Mouse (Mus musculus): Measurements from ENCODE around the gene Itgb6.
A peak's percentile ranks its signal among the peaks of the same experiment; 100 is the strongest.

The Itgb6 gene

GRCm38 (mm10) chr2:60722514-60722913 is at the start of gene Itgb6:
Gene Itgb6, minus strand, starts transcription at chr2:60722643.
- no peak for DNase-seq (ENCODE audit: low read depth, low spot score)

DNA sequence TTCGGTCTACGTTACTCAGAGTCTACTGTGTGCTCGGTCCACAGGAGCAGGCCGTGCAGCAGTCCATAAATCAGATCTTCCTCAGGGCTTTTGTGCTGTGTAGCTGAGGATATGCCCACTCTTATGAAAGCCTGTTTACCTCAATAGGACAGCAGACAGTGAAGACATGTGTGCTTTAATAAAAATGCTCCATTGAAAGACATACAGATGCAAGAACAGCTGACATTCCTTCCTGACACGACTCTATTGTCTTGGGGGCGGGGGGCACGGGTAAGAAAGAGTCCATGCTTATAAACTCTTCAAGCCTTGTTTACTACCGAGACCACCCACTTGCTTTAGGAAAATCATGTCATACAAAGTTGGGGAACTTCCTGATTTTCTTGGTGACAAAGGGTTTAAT is 44.0 kb upstream of the Itgb6 start:
- no peak for DNase-seq (ENCODE audit: low read depth, low spot score)

DNA sequence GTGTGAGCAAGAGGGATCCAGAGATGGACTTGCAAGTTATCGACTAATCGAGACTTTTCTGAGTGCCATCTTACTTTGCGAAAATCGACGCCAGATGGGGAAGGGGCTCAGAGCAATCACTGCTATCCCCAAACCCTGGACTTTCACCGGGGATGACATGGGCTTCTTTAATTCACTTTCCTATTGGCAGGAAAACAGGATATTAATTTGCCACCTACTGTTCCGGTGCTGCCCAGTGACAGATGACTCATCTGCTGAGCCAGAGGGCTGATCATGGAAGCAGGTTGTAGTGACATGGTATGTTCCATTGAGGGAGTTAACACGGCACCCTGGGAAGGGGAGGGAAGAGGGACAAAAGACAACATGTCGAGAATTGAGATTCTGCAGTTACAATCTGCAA is 33.8 kb upstream of the Itgb6 start:
- no peak for DNase-seq (ENCODE audit: low read depth, low spot score)

- no peak for DNase-seq (ENCODE audit: low read depth, low spot score)
Observed at GRCm38 (mm10) chr2:60755101-60755500, 32.7 kb upstream of the Itgb6 start.

GRCm38 (mm10) chr2:60751274-60751673 is 28.8 kb upstream of the Itgb6 start:
- no peak for DNase-seq (ENCODE audit: low read depth, low spot score)

- no peak for DNase-seq (ENCODE audit: low read depth, low spot score)
Observed at GRCm38 (mm10) chr2:60750591-60750990, 28.1 kb upstream of the Itgb6 start.

DNA sequence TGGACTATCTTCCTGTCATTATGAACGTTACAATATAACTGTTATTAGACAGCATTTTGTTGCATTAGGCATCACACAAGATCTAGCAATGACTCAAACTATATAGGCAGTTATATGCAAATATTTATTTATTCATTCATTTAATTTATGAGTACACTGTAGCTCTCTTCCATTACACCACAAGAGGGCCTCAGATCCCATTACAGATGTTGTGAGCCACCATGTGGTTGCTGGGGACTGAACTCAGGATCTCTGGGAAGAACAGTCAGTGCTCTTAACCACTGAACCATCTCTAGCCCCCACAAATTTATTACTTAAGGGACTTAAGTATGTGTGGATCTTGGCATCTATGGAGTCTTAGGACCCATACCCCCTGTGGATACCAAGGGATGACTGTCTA is 26.1 kb upstream of the Itgb6 start:
- DNase-seq (ENCODE audit: low read depth, low spot score), result no peak

DNA sequence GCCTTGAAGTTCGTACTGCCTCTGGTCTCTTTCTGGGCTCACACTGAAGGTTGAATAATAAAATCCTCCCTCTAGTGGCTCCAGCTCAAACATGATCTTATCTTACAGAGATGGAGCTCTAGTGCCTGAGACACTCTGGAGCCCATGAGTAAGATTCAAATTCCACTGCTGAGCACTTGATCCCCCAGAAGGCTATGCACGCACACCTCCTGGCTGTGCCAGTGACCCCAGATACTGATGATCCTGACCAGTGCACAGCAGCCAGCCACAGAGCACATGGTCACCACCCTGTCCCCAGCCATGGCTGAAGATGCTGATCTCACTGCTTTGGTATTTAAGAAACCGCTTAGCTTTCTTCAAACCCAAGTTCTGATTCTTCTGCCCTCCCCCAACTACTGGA is 25.1 kb upstream of the Itgb6 start:
- no peak for DNase-seq (ENCODE audit: low read depth, low spot score)

DNA sequence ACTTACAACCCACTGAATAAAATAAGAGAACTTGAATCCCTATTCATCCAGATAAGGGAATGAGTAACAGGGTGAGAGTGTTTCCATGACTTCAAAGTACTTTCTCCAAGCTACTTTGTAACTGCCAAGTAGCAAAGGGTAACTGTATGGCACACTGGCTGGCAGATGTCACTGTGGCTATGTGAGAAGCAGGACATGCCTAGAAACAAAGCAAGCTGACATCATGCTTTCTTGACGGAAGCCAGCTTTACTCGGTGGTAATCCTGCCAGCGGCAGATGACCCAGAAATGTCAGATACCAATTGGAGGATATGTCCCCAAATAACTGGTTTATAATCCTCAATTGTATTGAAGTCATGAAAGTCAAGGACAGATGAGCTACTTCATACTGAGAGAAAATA is 22.2 kb upstream of the Itgb6 start:
- no peak for DNase-seq (ENCODE audit: low read depth, low spot score)

- no peak for DNase-seq (ENCODE audit: low read depth, low spot score)
Observed at GRCm38 (mm10) chr2:60739389-60740137, 17.1 kb upstream of the Itgb6 start.

DNA sequence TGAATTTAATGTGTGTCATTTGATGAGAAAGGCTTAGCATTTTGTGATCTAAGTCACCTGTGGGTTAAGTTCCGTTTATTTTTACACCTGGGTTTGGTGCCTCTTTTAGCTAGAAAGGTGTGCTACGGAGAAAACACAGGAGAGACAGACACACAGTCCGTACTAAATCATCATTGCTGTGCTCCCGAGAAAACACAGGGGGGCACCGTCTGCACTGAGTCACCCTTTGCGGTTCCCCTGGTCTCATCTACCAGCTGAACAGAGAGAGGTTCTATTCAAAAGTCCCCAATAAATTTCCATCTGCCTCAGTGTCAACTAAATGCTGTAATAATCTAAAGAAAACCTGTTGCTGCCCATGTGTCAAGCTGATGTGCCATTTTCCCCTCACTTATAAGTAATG is 8.5 kb upstream of the Itgb6 start:
- no peak for DNase-seq (ENCODE audit: low read depth, low spot score)

DNA sequence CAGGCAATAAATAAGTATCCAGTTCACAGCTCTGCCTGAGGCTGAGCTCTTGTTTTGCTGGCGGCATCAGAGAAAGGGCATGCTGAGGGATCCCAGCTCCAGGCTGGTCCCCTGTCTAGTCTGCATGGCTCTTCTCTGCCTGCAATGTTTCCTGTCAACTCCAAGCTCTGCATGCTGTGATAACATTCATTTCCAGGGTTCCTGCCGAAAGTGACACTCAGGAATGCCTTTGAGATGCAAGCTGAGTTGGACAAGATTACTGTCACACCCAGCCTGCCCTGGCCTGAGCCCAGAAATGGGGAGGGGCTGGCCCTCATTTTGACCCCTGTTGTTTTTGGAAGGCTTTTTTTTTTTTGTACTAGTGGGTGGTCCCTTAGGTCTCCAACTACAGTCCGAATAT is 7.6 kb upstream of the Itgb6 start:
- DNase-seq (ENCODE audit: low read depth, low spot score), result no peak

- no peak for DNase-seq (ENCODE audit: low read depth, low spot score)
Observed at GRCm38 (mm10) chr2:60728902-60729585, 6.6 kb upstream of the Itgb6 start.

GRCm38 (mm10) chr2:60724660-60725059 is 2.2 kb upstream of the Itgb6 start:
- no peak for DNase-seq (ENCODE audit: low read depth, low spot score)

DNA sequence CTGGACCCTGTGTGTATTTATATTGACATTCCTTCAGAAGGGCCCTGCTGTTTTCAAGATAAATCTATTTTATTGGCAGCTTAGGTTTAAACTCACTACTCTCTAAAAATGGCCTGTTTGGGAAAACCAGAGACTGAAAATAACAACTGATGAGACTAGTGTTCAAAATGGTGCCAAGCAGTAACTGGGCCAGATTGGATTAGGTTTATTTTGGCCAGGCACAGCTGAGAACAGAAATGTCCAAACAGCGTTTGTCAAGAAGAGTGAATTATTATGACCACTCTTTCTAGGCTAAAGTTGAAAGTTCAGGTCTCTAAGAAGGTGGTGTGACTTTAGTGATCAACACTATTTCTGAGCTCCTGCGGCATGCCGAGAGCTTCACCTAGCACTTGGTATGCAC is 524 bp upstream of the Itgb6 start:
- no peak for DNase-seq (ENCODE audit: low read depth, low spot score)

- DNase-seq (ENCODE audit: low read depth, low spot score), result peak; percentile 46
Observed at GRCm38 (mm10) chr2:60720906-60721305, 1.5 kb downstream of the Itgb6 start.

DNA sequence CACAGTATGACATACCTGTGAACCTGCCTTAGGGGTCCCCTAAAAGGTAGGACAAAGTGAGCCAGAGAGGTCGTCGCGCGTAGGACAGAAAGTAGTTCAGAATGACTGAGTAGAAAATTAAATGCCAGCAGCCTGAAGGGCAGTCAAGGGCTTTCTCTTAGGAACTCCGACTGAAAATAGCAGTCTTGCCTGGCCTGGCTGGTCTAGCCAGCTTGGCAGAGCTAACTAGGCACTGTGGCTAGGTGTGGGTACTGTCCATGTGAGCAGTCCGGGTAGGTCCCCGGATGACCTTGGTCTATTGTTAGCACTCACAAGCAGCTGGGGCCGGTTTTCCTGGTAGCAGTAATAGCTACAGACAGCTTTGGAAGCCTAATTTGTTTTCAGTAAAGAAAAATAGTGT is 2.2 kb downstream of the Itgb6 start:
- DNase-seq (ENCODE audit: low read depth, low spot score), result no peak

GRCm38 (mm10) chr2:60717348-60717747 is 5.1 kb downstream of the Itgb6 start:
- no peak for DNase-seq (ENCODE audit: low read depth, low spot score)

DNA sequence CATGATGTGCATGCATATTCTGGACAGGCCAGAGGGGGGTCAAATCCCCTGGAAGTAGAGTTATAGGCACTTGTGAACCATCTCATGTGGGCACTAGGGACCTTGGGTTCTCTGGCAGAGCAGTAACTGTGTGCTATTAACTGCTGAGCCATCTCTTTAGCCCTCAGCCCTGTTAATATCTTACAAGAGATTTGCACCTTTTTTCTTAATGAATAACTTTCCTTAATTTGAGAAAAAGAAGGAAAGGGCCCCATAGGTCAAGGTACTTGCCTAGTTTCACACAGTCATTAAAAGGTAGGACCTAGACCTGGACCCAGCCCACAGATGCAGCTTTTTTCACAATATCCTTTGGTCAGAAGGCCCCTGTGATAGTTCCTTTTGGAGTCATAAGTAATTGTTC is 5.9 kb downstream of the Itgb6 start:
- DNase-seq (ENCODE audit: low read depth, low spot score), result no peak

GRCm38 (mm10) chr2:60715771-60716170 is 6.7 kb downstream of the Itgb6 start:
- DNase-seq (ENCODE audit: low read depth, low spot score), result no peak

DNA sequence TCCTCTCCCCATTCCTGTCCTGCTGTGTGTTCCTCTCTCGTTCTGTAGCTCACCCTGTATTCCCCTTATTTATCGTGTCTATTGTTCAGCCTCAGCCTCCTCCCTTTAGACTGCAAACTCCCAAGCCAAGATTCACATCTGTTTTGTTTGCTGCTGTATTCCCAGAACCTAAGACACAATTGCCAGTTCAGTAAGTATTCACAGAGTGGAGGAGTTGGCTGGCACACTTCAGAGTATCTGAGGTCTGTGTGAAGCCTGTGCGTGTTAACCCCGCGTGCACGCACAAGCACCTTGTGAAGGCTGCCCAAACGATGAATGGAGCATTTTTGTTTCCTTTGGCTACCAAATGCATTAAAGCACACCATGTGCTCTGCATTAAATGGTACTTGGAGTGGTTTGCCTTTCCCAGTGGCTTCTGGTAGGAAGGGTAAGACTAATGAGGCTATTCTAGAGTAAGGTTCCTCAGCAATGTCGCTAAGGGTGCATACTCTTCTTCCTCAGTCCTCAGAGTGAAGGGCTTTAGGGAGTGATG is 7.4 kb downstream of the Itgb6 start:
- DNase-seq (ENCODE audit: low read depth, low spot score), result peak; percentile 42

GRCm38 (mm10) chr2:60714475-60714874 is 8.0 kb downstream of the Itgb6 start:
- DNase-seq (ENCODE audit: low read depth, low spot score), result no peak

DNA sequence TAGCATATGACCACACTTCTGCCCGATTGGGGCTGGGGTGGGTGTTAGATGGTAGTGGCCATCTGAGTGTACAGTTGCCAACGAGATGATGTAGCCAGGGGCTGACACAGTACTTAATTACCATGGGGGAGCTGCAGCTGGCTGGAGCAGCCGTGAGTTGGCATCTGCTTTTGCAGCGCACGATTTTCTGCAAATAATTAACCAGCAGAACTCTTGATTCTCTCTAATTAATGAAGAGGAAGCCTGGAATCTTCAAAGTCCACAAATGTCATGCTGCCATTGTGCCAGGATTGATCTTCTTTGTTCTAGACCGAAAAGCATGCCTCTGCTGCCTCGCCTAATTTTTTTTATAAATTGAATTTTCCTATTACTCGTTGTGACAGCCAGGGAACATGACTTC is 8.6 kb downstream of the Itgb6 start:
- DNase-seq (ENCODE audit: low read depth, low spot score), result no peak
